Mouse (Mus musculus) layer of hippocampus, adult 2 months (tissue): ENCODE results near the gene Sdk2. TPM values are rescaled to one million over a fixed set of nuclear protein-coding genes. Genes with fewer than 3 reads are reported as not detected.

Experiments used
- DNase-seq, 2 experiments: peaks; one replicate each; pipeline ENCODE4 v3.0.0; 2022; ENCODE audit warnings: low spot score in 2 of 2
- H3K27ac ChIP-seq: fragments of 200-600 bp; 2 replicates; pipeline ENCODE4 v1.8.1; 2022
- H3K4me3 ChIP-seq: fragments of 200-600 bp; 2 replicates; pipeline ENCODE4 v1.8.1; 2022; ENCODE audit warnings: mild to moderate bottlenecking
- CTCF ChIP-seq: fragments of 200-600 bp; conservative IDR thresholded peaks from 2 replicates; pipeline ENCODE4 v1.8.1; 2022; ENCODE audit warnings: antibody characterized with exemption, mild to moderate bottlenecking, moderate library complexity
- total RNA-seq, 2 experiments: library from RNA; stranded (reverse); gene quantifications; 2 replicates each; pipeline ENCODE4 v1.2.3; 2021

Sdk2 gene
- total RNA-seq, 2 experiments from 2014 or later: 22.2 to 24.8 TPM

DNA sequence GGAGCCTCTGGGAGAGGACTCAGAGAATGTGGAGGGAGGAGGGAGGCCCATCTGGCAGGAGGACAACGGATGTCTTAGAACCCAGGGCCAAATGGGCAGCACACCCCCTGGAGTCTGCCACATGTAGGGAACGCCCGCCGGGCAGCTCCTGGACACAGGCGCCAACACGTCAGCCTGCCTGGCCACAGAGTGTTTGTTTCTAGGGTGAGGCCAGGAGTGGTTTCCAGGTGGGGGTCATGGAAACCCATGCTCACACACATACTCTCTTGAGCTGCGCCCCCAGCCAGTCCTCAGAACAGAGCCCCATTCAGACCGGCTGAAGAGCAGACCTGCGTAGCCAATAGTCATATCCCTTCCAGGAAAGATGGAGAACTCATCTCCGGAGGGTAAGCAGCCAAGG lies 35.4 kb downstream of the Sdk2 start:
- H3K4me3 ChIP-seq: no peak overlapping the region
- DNase-seq: no peak
- no peak for TF ChIP-seq CTCF
- no peak overlapping the region for H3K27ac ChIP-seq

DNA sequence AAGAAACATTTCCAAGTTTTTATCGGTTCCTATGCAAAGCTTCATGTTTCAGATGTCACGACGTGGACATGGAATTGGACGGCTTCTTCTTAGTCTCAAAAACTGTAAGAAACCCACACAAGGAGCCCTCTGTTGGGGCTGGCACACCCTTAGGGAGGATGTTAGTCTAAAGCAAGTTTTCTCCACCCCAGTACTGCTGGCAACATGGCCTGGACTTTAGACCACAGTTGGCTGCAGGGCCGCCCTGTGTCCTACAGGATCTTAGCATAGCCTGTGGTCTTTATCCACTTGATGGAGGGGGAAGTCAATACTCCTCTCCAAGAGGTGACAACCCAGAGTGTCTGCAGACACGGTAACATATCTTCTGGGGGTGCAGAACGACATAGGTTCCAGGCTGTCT lies 36.6 kb downstream of the Sdk2 start:
- no peak for TF ChIP-seq CTCF
- no peak overlapping the region for H3K4me3 ChIP-seq
- no peak for DNase-seq
- no peak overlapping the region for H3K27ac ChIP-seq

DNA sequence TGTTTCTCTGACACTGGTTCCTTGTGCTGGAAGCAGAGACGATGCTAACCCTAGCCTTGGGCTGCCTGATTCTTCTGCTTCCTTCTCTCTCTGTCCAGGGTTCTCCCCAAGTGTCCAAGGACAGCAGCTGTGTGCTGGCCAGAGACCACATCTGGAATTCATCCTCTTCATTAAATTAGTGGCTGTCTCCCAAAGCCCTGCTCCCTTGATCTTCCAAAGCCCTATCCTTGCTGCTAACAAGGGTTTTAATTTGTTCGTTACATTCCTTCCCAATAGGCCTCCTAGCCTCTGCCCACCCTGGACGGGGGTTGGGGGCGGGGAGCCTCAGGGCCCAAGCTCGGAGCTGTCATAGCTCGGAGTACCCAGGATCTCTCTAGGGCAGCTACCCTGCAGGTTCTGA lies 38.3 kb downstream of the Sdk2 start:
- no peak overlapping the region for H3K4me3 ChIP-seq
- no peak for TF ChIP-seq CTCF
- H3K27ac ChIP-seq: no peak overlapping the region
- no peak for DNase-seq

DNA sequence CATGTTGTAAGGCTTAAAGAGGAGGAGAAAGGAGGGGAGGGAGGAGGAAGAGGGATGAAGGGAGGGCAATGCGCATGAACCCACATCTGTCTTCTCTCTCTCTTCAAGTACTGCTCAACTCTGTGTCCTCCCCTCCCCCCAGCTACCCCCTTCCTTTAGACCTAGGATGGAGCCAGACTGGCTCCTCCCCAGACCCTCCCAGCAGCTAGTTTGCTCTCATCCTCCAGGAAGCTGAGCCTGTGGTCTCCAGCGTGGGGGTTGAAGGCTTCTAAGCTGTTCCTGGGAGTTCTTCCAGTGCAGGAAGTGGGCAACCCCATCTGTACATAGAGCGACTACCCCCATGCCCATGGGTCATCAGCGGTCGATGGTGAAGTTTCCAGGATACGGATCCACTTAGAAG lies 38.8 kb downstream of the Sdk2 start:
- TF ChIP-seq CTCF: no peak
- H3K27ac ChIP-seq: no peak overlapping the region

DNA sequence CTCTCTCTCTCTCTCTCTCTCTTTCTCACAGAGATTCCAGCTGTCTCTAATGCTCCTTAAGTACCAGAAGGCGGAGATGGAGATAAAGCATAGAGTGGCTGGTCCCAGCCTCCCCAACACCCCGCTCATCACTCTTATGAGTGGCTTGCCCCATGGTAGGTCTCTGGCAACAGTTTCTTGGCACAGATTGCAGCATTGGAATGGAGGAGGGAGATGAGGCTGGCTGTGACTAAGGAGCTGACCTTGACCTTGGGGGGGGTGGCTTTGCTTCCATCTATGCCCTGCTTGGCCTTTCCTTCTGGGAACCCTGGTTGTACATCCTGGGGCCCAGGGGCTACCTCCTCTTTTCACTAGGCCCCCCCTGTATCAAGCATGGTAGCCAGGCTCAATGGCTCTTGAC lies 41.8 kb downstream of the Sdk2 start:
- TF ChIP-seq CTCF: no peak
- no peak overlapping the region for H3K4me3 ChIP-seq
- no peak for DNase-seq
- H3K27ac ChIP-seq: no peak overlapping the region

More for the DNA sequence above, 38.8 kb downstream of the Sdk2 start:
- DNase-seq: no peak
- no peak overlapping the region for H3K4me3 ChIP-seq

DNA sequence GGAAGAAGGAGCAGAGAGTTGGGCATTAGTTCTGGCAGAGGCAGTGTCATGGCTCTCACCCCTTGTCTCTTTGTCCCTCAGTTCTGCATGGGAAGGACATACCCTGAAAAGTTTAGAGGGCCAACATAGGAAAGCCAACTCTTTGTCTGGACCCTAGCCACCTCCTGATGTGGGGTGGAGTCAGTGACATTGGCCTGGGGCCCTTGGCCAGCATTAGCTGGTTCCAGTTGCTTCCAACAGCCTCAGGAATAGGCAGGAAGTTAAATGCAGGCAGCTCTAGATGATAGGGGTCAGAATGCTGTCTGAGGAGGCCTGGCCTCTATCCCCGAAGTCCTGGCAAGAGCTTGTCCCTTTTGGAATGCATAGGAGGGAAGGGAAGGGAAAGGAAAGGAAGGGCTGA lies 42.9 kb downstream of the Sdk2 start:
- Histone ChIP-seq H3K4me3 (no peak overlapping the region), H3K27ac (no peak overlapping the region)
- DNase-seq: no peak
- TF ChIP-seq CTCF: no peak

DNA sequence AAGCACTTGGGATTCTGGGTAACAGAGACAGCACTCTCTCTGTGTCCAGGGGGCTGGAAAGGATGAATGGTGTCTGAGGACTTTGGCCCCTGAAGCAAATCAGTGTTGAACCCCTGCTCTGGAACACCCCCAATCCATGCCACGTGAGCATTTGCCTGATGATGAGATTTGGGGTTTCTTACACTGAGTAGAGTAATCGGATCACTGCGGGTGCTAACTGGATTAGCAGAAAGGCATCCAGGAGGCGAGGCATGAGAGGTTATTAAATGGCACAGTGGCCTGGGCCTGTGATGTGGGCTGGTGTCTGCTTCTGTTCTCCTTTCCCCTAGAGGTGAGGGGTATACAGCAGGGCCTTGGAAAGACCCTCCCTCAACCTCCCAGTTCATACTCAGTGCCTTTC lies 44.7 kb downstream of the Sdk2 start:
- DNase-seq: no peak
- H3K4me3 ChIP-seq: no peak overlapping the region
- no peak overlapping the region for H3K27ac ChIP-seq
- no peak for TF ChIP-seq CTCF

DNA sequence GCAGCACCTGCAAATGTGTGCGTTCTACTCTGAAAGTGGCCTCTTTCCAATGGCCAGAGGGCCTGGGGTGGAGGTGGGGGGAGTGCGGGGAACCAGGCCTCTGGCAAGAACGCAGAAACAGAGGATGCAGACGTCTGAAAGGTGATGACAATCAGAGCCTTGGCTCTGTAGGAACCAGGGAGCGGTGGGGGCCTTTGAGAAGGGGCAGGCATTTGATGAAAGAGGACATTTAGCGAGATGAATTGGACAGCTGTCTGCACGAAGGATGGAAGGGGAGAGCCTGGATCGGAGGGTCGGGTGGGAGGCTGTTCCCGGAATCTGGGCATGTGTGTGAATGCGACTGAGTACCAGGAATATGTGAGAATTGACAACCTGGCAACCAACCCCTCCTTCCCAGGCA lies 47.8 kb downstream of the Sdk2 start:
- Histone ChIP-seq H3K4me3 (no peak overlapping the region), H3K27ac (no peak overlapping the region)
- no peak for TF ChIP-seq CTCF
- DNase-seq: no peak

DNA sequence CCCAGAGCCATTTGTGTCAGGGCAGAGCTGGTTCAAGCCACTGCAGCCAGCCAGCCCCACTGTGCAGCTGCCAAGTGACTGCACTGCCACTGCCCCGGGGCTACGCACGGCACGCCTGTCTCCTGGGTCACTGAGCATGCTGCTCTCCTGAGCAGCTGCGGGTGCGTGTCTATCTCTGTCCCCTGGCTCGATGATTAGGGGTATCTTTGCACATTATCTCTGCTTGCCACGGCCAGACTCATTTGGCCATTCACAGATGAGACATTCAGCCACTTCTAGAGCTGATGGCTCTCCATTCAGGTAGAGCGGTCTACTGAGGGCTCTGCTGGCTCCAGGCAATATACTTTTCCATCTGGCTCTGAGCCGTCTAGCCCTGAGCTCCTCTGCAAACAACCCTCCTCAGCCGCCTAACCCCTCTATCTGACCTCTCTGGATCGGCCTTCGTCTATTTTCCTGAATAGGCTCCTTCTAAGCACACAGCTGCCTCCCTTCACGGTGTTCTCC lies 49.9 kb downstream of the Sdk2 start:
- H3K4me3 ChIP-seq: no peak overlapping the region
- H3K27ac ChIP-seq: no peak overlapping the region
- TF ChIP-seq CTCF: no peak
- DNase-seq: no peak

DNA sequence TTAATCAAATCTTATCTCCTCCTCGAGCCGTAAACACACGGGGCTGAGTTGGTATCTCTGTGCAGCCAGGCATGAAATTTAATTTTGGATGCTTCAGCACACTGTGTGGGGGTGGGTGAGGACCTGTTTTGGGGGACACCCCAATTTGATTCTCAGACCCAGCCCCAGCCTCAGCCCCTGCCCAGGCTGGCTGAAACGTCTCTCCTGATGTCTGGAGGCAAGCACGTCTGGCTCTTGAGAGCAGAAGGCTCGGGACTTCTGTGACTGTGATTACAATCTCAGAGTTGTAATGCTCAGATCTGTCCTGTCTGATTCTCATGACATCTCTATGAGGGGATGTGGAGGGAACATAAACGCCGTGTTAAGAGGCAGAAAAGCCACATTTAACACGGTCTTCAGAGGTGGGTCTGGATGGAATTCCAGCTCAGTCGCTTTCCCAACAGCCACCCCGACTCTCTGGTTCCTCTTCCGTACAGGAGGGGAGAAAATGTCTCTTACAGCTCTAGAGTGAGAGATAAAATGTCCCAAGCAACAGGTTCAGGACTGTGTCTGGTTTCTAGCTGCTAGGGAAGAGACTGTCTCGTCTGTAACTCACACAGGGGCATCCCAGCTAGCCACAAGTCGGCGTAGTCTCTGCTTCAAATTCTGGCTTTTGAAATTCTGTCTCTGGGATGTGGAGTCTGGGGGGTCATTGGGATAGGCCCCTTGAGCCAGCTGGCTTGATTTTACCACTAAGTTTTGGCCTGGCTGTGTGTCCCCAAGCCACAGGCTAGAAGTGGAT lies 50.5 kb downstream of the Sdk2 start:
- no peak overlapping the region for H3K27ac ChIP-seq
- no peak for TF ChIP-seq CTCF
- no peak for DNase-seq
- no peak overlapping the region for H3K4me3 ChIP-seq

DNA sequence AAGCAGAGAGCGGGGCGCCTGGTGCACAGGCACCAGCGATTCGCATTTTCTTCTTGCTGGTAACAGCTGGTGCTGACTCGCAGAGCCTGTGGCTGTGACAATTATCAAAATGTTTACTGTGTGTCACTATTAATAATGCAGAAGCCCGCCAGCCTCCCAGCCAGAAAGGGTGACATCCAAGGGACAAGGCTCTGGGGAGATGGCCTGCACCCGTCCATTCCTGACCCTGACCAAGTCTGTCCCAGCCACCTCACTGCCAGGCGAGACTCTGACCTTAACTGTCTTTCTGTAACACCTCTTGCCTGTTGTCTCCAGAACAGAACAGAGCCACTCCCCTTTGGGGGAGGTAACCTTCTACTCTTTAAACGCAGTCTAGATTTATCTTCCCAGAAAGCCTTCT lies 55.3 kb downstream of the Sdk2 start:
- no peak overlapping the region for H3K4me3 ChIP-seq
- H3K27ac ChIP-seq: no peak overlapping the region
- TF ChIP-seq CTCF: no peak
- no peak for DNase-seq

DNA sequence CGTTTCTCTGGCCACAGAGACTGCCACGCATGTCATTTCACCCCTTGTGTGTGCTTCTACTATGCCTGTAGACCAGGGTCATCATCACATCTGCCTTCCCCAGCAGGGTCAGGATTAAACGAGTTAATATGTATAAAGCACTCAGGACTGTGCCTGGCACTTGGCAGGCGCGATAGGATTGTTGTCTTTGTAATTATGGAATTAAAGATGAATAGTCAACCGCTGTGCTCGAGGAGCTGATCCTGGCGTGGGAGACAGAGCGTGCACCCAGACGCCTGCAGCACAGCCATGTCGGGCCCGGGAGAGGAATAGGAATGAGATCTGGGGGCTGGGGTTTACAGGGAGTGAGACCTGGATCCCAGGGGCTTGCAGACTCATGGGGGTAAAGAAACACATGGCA lies 61.0 kb downstream of the Sdk2 start:
- H3K4me3 ChIP-seq: no peak overlapping the region
- no peak for DNase-seq
- no peak overlapping the region for H3K27ac ChIP-seq
- no peak for TF ChIP-seq CTCF

DNA sequence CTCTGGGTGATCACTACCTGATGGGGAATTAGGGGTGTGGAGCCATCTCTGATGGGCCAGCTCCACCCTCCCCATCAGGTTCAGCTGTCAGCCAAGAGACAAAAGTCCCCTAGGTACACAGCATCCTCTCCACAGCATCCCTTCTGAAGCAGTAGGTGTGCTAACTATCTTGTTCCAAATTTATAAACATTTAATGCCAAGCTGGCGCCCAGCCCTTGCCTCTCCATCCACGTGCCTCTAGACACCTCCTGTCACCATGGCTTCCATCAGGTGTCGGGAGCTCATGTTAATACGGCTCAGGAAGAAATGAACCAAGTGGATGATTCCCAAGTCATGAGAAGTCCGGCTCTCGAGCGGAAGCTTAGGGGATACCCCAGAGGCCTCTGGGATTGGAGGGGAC lies 62.2 kb downstream of the Sdk2 start:
- Histone ChIP-seq H3K27ac (no peak overlapping the region), H3K4me3 (no peak overlapping the region)
- TF ChIP-seq CTCF: no peak
- DNase-seq: no peak

DNA sequence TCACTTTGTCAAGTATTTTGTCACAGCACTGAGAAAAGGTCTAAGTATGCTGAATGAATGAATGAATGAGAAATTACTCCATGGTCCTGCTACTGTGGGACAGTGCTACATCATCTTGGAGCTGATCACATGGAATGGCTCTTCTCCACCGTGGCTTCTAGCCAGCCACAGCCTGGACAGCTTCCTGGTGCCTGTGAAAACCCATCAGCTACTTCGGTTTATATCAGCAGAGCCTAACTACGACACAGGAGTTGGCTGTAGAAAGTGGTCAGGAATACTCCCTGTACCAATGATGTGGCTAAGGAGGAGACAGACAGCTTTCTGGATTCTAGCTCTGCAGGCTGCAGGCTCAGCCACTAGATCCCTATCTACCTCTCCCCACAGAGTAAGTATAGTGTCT lies 63.7 kb downstream of the Sdk2 start:
- DNase-seq: no peak
- TF ChIP-seq CTCF: no peak
- Histone ChIP-seq H3K4me3 (no peak overlapping the region), H3K27ac (no peak overlapping the region)
